Mouse (Mus musculus): ENCODE data around the gene Becn1.

GRCm38 (mm10) chr11:101348774-101349173, 46.7 kb upstream of the Becn1 start:
- TF ChIP-seq POLR2A (IDR thresholded peaks at IDR 0.05; ENCODE audit: insufficient read length, low read depth): no peak
- no peak for TF ChIP-seq MAX (IDR thresholded peaks at IDR 0.05; ENCODE audit: low read depth)
- TF ChIP-seq POLR2AphosphoS2 (IDR thresholded peaks at IDR 0.05; ENCODE audit: insufficient read length, low read depth): no peak
- TF ChIP-seq USF1 (IDR thresholded peaks at IDR 0.05; ENCODE audit: low read depth): no peak
- TF ChIP-seq MYOG (IDR thresholded peaks at IDR 0.05; ENCODE audit: control insufficient read depth in 1 of 3, insufficient read depth in 1 of 3, insufficient read length in 2 of 3, low read depth in 2 of 3): no peak
- no peak for TF ChIP-seq SRF (IDR thresholded peaks at IDR 0.05; ENCODE audit: control insufficient read depth, insufficient read length, low read depth)
- no peak for TF ChIP-seq REST (IDR thresholded peaks at IDR 0.05; ENCODE audit: insufficient read depth, insufficient read length)
- no peak for TF ChIP-seq CEBPB (IDR thresholded peaks at IDR 0.05; ENCODE audit: insufficient read depth, poor library complexity, severe bottlenecking)
- no peak for TF ChIP-seq E2F4 (IDR thresholded peaks at IDR 0.05; ENCODE audit: insufficient read depth)

Measured in myocyte (in vitro differentiated cells).